Mouse (Mus musculus): ENCODE data around the gene Prkcz. TPM values are rescaled to one million over a fixed set of nuclear protein-coding genes. Genes with fewer than 3 reads are reported as not detected.
A peak's percentile ranks its signal among the peaks of the same experiment; 100 is the strongest.
"Not testable (repeated sequence)": the region's sequence is repeated elsewhere in the genome, so short reads cannot be mapped to it uniquely, and the experiment has no call there.

Prkcz gene
- total RNA-seq, 2 experiments from 2014 or later, result 1.7 to 2.8 TPM

DNA sequence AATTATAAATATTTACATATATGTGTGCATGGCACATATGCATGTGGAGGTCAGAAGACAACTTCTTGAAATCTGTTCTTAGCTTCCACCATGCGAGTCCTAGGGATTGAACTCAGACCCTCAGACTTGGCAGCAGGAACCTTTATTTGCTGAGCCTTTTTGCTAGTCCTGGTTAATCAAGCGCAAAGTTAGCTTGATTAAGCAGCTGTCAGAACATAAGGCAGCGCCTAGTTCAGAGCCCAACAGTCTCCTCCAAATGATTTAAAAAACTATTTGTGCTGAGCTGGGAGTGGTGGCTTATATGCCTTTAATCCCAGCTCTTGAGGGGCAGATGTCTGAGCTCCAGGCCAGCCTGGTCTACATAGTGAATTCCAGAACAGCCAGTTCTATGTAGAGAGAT, 110.0 kb downstream of the Prkcz start:
- DNase-seq, result no peak
- intact Hi-C loops (cut with DNase I), result loop anchor here (5.0 to 10.0 kb wide), 2 partner anchors 56 to 286 kb away; partner anchors contain the start of genes Hes5 and Pank4

DNA sequence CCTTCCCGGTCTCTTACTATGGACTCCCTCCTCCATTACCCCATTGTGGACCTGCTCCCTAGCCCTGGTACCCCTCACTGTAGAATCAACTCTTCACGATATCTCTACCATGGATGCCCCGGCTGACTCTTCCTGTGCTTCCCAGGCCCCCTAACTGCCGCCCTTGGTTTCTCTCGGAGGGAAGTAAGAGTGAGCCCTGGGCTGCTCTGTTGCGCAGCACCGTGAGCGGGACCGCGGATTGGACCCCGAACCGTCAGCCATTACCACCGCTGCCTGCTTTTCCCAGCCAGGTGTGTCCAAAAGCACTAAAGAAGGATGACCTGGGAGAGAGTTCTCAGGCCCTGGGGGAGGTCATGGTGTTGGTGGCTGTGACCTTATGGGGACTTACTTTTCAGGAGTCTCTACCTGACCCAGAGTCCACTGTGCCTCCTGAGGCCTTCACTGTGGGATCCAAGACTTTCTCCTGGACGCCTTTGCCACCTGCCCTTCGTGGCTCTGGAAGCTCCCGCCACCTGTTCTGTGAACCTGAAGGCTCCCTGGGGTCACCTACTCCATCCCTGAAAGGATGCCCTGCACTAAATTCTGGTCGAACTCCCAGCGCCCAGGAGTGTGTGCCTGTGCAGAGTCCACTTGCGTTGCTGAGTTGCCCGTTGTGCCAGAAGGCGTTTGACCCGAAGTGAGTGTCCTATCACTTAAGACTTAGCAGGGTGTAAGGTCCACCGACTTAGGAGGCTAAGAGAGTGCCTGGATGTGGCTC, 110.6 kb downstream of the Prkcz start:
- intact Hi-C loops (cut with DNase I), result loop anchor here (5.0 to 10.0 kb wide), 2 partner anchors 57 to 286 kb away; partner anchors contain the start of genes Hes5 and Pank4
- peak; percentile 37 to 48 for DNase-seq

DNA sequence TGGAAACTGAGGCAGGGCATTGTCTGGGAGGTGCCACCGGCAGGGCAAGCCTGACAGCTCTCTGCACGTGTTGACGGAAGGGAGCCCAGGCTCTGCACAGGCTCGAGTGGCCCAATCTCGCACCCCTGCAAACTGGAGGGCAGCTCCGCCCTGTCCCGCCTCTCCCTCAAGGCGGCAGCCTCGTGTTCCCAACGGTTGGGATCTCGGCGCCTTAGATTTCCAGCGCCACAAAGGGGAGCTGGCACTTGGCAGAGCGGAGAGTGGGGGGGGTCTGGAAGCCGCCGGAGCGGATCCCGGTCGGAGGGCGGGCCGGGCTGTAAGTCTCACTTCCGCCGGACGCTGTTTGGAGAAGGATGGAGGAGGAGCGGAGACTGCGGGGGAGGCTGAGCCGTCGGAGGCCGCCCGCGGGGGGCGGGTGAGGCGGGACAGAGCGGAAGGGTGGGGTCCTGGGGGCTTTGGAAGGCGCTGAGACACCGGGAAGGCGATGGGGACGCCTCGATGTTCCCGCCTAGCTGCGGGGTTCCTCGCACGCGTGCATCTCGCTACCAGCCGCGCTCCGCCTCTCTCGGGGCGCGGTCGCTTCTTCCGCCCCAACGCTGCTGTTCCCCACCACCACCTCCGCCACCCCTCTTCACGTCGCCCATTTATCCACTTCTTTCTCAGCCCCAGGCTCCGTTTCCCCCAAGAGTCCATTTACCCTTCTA, 111.4 kb downstream of the Prkcz start, which contains the start of gene Faap20:
TSS of gene Faap20 (plus strand) at position 155 of the 704 bp plus-strand sequence.
- intact Hi-C loops (cut with DNase I), result loop anchor here (1.0 to 10.0 kb wide), 6 partner anchors 14 to 285 kb away; partner anchors contain the start of genes Hes5 and Pank4
- peak; percentile 85 to 92 for DNase-seq

DNA sequence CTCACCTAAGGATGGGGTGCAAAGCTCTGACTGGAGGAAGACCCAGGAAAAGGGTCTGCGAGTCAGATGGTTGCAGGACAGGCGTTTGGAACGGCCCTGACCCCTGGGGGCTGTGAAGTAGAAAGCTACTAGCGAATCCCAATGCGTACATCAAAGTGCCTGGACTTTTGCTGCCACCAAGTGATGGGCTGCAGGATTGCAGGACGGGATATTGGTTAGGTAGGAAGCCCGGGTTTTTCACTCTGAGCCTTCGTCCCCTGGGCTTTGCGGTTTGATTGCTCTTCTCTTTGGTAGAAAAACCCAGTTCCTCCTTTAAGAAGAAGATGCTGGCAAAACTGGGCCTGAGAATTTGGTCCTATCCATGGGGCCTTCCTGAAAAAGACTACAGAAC, 111.9 kb downstream of the Prkcz start:
- peak; percentile 94 to 96 for DNase-seq
- intact Hi-C loops (cut with DNase I), result loop anchor here (1.0 to 5.0 kb wide), 4 partner anchors 14 to 154 kb away; no protein-coding TSS in a partner anchor

DNA sequence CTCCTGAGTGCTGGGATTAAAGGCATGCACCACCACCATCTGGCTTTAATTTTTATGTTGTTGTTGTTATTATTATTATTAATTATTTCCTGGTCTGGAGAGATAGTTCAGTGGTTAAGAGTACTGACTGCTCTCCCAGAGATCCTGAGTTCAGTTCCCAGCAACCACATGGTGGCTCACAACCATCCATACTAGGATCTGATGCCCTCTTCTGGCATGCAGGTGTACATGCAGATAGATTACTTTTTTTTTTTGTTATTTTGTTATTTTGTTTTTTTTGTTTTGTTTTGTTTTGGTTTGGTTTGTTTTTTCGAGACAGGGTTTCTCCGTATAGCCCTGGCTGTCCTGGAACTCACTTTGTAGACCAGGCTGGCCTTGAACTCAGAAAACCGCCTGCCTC, 113.1 kb downstream of the Prkcz start:
- not testable (repeated sequence) for DNase-seq
- intact Hi-C loops (cut with DNase I), result loop anchor here (1.0 to 5.0 kb wide), 2 partner anchors 25 to 41 kb away; no protein-coding TSS in a partner anchor

DNA sequence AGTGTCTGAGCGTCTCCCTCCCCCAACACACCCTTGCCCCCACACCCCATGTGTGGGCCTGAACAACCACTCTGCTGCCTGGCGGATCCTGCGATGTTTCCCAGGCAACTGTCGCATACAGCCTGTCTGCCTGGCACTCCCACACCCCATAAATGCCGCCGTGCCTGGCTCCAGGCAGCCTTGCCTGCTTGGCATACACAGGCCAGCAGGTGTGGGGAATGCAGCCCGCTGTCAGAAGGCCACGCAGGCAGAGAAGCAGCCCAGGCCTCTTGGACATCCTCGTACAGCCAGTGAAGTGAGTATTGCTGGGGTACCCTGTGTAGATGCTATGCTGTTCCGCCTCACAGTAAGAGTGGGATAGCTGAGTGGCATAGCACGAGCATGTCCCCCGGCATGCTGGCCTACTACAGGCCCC, 114.5 kb downstream of the Prkcz start:
- intact Hi-C loops (cut with DNase I), result loop anchor here (5.0 kb wide), 1 partner anchor 39 kb away; no protein-coding TSS in a partner anchor
- DNase-seq, result no peak

DNA sequence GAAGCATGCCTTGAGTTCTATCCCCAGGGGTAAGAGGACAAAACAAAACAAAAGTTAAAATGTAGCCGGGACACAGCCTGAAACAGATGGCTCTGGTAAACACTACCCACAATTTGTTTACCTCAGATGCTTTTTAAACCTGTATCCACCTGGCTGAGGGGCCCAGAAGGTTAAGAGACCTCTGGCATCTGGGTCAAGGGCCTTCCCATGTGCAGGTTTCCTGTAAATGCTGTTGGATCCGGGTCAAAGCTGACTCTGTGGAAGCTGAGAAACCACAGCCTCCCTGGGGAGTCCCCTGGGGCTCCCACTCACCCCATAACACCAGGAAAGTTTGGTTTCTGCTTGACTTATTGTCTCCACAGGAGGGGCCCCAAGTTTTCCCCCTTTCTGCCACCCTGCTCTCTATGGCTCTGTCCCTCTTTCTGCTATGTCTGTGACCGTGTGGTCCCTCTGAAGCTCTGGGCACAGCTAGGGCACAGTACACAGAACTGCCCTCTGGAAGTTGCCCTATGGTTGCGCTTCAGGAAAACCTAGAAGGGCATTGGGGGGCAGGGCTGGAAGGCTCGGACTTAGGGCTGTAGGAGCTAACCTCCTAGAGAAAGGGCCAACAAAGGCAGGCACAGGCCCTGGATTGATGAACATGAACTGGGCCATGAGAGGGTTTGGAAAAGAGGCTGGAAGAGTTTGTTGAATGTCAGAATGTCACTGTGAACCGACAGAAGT, 115.2 kb downstream of the Prkcz start:
- intact Hi-C loops (cut with DNase I), result loop anchor here (5.0 kb wide), 1 partner anchor 39 kb away; no protein-coding TSS in a partner anchor
- DNase-seq, result no peak

DNA sequence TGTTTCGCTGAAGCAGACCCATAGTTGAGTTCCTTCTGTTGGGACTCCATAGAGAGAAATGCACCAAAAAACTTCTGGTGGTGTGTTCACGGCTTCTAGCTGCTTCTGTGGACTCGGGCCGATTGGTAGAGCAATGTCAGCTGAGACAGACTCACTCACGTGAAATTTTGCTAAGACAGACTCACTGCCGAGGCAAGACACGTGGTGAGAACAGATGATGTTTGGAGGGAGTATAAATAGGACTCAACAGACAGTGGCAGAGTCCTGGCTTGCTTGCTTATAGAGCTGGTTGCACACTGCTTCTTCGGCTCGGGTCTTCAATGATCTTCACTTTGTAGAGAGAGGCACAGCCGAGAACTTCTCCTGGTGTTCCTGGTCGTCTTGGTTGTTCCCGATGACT, 117.9 kb downstream of the Prkcz start:
- DNase-seq, result no peak
- intact Hi-C loops (cut with DNase I), result no loop called here

DNA sequence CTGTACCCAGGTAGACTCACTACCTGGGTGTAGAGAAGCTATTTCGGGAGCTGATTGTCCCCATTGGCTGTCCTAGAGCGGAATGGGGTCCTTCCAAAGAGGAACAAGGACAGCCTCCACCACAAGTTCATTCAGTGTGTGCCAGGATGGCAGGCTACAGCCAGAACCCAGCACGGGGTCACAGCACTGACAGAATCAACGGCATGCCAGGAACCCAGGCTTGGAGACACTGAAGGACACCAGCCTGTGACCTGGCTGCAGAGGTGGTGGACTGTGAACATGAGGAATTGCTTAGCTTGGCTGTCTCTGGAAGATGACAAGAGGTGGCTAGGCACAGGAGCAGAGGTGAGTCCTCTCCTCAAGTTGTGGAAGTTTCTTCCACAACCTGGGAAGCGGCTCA, 118.9 kb downstream of the Prkcz start:
- DNase-seq, result no peak
- intact Hi-C loops (cut with DNase I), result no loop called here

DNA sequence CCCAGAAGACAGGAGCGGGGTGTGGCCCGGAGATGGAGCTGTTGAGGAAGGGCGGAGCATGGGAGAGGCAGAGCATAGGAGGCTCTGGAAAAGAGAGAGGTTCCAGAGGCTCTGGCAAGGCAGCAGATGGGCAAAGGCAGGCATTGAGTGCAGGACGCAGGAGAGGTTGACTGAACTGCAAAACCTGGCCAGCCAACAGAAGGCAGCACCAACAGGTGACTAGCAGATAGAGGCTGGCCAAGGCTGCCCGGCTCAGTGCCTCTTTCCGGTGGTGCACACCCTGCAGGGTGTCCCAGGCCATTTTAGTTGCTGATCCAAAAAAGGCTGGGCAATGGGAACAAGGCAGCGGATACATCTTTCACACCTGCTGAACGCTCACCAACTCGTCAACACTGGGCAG, 119.4 kb downstream of the Prkcz start:
- no peak for DNase-seq
- intact Hi-C loops (cut with DNase I), result no loop called here

DNA sequence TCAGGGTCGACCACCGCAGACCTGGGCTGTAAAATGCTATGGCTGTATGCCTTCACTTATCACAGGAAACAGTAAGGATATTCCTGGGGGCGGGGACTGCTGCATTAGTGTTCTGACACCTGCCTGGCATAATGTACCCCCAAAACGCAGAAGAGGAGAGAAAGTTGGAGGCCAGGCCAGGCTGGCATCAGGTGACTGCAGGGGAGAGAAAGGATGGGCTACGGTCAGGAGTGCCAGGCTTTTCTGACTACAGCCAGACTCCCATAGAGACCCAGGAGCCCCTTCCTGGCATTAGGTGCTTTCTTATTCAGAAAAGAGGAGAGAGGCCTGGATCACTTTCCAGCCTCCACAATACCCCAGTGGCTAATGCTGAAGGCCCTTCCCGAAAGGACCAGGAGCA, 121.7 kb downstream of the Prkcz start:
- no peak for DNase-seq
- intact Hi-C loops (cut with DNase I), result no loop called here

DNA sequence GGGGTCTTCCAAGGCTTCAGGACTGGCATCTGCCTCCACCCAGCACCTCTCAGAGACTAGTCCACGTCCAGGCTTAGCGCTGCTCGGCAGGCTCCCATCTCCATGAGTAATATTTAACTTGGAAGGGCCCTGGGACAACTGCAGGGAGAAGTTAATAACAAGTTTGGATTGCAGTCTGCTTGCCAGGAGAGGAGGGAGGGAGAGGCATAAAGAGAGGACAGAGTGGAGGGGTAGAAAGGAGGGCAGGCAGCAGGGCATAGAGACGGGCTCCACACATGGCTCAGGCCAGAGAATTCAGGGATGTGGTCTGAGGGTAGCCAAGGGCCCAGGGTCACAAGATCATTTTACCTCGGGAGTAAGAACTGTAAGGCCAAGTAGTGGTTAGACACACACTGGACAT, 122.9 kb downstream of the Prkcz start:
- DNase-seq, result peak; percentile 45 to 47
- intact Hi-C loops (cut with DNase I), result no loop called here

DNA sequence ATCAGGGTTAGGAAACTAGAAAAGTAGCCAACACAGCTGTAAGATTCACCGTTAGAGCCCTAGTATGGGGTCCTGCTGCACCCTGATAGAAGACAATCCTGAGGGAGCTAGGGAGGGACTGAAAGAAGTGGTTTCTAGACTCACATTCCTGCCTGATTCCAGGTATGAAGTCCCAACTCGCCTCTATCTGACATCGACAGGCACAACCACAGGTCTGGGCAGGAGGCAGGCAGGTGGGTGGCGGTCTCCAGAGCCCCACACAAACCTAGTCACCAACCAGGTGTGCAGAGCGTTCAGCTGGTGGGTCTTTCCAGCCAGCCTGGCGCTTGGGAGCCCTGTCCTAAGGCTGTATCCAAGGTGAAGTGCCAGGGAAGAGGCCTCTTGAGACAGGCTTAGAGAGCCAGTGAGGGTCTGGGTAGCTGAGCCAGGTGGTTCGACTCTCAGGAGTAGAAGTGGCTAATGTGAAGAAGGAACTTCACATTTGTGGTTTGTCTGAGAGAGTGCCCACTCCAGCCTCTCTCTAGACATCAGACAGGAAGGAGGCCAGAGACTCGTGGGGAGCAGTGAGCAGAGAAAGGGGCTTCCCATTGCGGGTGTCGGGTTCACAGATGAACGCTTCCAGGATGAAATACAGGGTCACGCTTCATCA, 124.3 kb downstream of the Prkcz start:
- DNase-seq, result no peak
- intact Hi-C loops (cut with DNase I), result no loop called here

DNA sequence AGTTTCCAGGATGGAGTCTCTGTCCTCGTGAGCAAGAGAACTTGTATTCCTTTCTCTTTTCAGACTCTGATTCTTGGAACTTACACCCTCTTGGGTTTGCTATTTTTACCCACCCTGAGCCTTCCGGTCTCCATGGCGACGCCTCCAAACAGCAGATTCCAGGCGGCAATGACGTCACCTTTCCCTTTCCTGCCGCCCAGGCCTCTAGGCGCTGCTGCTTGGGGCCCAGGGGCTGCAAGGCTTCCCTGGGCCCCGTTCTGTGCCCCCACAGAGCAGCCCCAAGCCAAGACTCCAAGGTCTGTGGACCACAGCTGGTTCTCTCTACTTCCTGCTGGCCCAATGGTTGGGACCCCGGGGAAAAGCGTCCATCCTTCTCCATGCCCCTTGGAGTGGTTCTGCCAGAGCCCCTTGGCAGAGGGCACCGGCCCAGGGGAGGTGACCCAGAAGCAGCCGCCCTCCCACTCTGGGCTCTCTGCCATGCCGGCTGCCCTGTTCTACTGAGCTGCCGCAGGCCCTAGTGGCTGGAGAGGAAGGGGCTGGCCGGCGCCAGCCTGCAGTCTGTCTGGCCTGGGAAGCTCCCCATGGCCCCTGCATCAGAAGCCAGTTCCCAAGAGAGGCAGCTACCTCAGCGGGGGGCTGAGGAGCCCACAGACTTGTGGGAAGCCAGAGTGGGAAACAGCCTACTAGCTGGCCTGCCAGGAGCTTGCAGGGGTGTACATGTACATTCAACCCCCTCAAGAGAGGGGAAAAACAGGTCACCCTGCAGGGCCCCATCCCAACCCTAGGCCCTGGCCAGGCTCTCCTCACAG, 125.6 kb downstream of the Prkcz start:
- intact Hi-C loops (cut with DNase I), result loop anchor here (1.0 to 2.0 kb wide), 2 partner anchors 14 to 17 kb away; partner anchors contain the start of gene Faap20
- peak; percentile 91 to 95 for DNase-seq

DNA sequence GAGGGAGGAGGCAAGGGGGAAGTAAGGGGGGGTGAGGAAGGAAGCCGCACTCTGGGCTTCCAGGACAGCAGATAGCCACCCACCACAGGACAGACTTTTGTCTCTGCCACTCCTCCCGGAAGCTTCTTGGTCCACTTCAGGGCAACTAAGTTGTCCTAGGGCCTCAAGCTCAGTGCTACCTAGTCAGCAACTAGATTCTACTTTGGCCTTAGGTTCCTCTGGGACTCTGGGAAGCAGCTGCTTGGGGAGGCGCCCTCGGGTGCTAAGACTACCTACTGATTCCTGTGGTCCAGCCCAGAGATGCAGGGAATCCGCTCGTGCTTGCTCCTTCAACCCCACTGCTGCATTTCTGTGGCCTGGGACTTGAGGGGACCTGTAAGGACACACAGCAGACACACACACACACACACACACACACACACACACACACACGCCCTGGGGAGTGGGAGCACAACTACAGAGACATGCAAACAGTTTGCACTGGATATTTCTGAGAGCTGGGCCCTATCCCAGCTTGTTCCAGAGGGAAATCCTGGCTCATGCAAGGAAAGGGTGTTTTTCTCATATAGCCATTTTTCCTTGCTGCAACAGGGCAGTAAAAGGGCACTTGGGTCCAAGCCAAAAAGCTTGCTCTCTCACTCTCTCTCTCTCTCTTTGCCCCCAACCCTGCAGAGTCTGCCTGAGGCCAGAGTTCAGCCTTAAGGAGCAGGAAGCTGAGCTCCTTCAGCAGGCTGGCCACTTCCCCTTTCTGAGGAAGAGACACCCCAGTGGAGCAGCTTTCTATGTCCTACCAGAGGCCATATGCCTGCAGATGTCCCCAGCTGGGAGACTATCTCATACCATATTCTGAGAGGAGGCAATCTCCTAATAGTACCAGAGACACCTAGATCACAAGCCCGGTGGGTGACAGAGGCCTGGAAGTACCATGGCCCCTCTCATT, 126.5 kb downstream of the Prkcz start:
- DNase-seq, result peak in 1 of 2 experiments; percentile 43
- intact Hi-C loops (cut with DNase I), result loop anchor here (1.0 to 2.0 kb wide), 2 partner anchors 15 to 16 kb away; partner anchors contain the start of gene Faap20

DNA sequence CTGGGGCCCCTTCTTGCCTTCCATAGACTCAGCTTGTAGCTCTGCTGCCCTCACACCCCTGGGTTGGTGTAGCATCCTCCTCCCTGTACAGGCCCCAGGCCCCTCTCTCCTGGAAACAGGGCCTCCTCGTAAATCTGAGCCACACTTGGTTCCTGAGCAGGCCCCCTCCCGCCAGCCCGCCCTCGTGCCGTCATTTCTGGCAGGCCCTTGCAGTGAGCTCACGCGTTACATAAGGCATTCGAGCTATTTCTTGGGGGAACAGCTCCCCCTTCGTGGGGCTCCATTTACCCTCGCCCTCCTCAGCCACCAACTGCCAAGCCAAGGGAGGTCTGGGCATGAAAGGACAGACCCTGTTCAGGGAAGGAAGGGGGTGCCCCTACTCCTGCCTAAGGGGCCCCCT, 127.3 kb downstream of the Prkcz start:
- peak; percentile 84 to 89 for DNase-seq
- intact Hi-C loops (cut with DNase I), result loop anchor here (1.0 to 2.0 kb wide), 2 partner anchors 11 to 15 kb away; no protein-coding TSS in a partner anchor

DNA sequence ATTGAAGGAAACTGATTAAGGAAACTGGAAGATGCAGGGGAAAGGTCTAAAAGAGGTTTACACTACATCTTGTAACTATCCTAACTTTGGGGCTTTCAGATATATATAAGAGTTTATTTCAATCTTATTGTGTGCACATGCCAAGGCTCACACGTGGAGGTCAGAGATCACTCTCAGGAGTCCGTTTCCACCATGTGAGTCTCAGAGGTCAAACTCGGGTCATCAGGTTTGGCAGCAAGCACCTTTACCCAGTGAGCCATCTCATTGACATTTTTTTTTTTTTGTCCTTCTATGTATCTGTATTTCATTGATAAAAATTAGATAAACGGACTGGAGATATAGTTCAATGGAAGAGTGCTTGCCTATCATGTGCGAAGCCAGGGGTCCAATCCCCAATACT, 132.7 kb downstream of the Prkcz start:
- no peak for DNase-seq
- intact Hi-C loops (cut with DNase I), result no loop called here

DNA sequence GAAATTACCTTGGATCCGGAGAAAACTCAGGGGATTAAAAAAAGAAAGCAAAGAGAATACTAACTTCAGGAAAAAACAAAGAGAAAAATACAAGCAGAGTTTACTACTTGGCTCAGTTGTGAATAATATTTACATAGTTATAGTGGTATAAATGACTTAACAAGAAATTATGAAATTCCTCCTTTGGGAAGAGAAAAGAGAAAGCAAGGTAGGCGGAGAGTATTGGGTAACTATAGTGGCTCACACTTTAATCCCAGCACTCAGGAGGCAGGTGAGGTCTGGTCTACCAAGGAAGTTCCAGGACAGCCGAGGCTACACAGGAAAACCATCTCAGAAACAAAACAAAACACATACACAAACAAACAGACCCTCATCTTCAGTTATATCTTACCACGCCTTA, 133.2 kb downstream of the Prkcz start:
- intact Hi-C loops (cut with DNase I), result no loop called here
- no peak for DNase-seq

All from heart, postnatal 36 days (tissue).